Mouse (Mus musculus) T-helper 17 cell (primary cell): ENCODE measurements around the gene Agtr2.
"Not testable (repeated sequence)": the region's sequence is repeated elsewhere in the genome, so short reads cannot be mapped to it uniquely, and the experiment has no call there.

Source experiments
- in situ Hi-C, 2 experiments: fragments of 300-600 bp; cut with MboI, MseI; formaldehyde crosslinking; loops; 1 replicate in 1 of 2; 2 replicates in 1 of 2; pipeline ENCODE4 v1.15.1; 2025; ENCODE audit warnings: high pct_unique_total_duplicates in 2 of 2

Gene Agtr2

DNA sequence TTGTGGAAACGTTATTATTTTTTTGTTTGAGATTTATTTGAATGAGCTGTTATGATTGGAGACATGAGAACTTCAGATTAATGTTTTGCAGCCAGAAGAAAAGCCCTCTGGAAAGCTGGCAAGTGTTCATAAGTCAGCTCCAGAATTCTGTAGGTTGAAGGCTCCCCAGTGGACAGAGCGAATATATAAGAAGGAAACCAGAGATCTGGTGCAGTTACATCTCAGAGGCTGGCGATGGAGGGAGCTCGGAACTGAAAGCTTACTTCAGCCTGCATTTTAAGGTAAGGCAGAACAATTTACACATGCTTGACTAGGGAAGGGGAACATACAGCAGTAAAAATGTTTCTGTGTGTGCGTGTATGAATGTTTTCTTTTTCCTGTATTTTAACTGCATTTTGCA, at the start of gene Agtr2:
Gene Agtr2, plus strand, starts transcription at position 131 of the 400 bp plus-strand sequence.
- in situ Hi-C loops = no loop called here

DNA sequence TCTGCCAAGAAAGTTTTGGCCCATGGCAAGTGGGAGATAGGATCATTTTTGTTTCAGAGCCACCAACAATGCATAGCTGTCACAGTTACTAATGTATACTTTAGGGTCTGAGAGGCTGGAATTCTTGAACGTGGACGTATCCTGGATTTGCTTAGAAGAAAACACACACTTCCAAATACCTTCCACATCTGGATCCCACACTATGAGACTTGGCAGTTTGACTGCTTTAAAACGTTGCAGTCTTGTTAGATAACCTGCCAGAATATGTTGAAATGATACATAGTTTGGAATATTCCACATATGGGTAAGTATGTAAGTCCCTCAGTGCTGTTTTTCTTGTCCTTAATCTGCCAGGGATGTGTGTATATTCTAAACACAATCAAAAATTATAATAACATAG, 31.8 kb upstream of the Agtr2 start:
- in situ Hi-C loops = no loop called here

DNA sequence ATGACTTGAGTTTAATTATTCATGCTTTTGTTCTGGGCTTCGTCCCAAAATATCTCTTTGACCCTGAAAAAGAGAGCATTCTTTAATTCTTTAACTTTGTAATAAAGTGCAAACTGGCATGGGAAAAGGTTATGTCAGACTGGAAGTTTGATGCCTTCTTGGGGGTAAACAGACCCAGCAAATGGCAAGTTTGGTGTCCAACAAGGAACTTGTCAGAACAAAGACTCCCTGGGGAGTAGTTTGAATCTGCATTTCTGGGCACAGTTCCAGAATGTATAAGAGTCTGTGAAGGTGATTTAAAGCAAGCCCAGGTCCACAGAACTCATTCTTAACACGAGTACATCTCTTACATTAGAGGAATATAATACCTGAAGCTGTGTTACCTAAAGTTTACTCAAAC, 3.8 kb downstream of the Agtr2 start:
- in situ Hi-C loops = no loop called here

DNA sequence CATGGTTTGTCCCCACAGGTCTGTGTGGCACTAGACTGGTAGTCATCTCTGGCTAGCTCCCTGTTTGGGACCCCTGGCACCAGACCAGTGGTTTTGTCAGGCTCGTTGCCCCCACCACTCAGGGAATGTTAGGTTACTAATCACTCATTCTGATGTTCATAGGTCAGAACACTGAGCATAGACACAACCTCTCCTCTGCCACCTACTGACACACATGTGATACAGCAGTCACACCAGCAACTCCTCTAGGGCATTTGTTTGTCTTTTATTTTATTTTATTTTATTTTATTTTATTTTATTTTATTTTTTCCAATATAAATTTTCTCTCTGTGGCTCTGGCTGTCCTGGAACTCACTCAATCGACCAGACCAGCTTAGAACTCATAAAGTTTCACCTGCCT, 15.9 kb downstream of the Agtr2 start:
- in situ Hi-C loops = no loop called here

DNA sequence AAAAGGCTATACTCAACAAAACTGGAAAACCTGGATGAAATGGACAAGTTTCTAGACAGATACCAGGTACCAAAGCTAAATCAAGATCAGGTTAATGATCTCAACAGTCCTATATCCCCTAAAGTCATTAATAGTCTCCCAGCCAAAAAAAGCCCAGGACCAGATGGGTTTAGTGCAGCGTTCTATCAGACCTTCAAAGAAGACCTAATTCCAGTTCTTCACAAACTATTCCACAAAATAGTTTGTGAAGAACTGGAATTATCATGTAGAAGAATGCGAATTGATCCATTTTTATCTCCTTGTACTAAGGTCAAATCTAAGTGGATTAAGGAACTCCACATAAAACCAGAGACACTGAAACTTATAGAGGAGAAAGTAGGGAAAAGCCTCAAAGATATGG, 23.0 kb downstream of the Agtr2 start:
- in situ Hi-C loops = not testable (repeated sequence)

DNA sequence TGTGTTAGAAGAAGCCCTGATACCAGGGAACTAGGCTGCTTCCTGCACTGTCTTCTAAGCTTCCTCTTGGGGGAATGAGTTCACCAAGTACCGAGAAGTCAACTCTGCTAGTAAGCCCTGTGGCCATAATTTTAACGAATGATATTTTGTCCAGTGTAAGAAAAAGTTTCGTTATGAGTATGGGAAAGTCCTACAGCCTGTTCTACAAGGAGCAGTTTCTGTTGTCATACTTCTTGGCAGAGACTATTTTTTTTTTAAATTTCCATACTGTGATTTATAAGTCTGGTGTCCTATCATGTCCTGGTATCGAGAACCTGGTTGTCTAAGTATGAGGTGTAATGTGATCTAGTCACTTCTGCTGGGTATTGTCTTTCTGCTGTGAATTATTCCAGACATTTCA, 38.2 kb downstream of the Agtr2 start:
- in situ Hi-C loops = no loop called here
